Mouse (Mus musculus): ENCODE results near the gene Gm14085. TPM values are rescaled to one million over a fixed set of nuclear protein-coding genes. Genes with fewer than 3 reads are reported as not detected.

Gene Gm14085
- total and polyA plus RNA-seq, 2 experiments from 2014 or later = not detected

DNA sequence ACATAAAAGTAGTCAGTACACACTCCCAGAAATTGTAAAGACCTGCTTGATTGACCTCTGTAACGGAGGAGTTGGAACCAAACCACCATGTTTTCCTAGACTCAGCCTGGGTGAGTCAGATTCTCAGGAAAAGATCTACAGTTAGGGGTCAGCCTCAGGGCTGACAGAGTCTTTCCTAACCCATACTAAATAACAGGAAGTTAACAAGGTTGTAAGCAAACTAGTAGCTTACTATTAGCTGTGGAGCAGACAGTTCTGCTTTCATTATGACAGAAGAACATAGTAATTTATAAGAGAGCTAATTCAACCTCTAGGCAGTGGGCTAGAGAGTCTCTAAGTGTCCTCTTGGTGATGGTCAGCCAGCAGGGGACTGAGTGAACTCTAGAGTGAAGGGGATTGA is 87.7 kb downstream of the Gm14085 start:
- no peak for TF ChIP-seq CTCF (IDR thresholded peaks at IDR 0.05; ENCODE audit: low read depth)
- DNase-seq (ENCODE audit: low spot score) (no peak), ATAC-seq (no peak)
- WGBS = 89% methylated on average over 1 of the region's 1 CpGs
- Histone ChIP-seq H3K27me3 (ENCODE audit: insufficient read depth, low read length) (no peaks in the 10 kb centered on the region), H3K4me2 (ENCODE audit: low read depth, low read length) (no peak overlapping the region), H3K36me3 (ENCODE audit: insufficient read depth, low read length) (no peaks in the 10 kb centered on the region), H3K9me3 (ENCODE audit: low read length) (no peaks in the 10 kb centered on the region), H3K4me1 (ENCODE audit: insufficient read depth, low read length) (no peaks in the 10 kb centered on the region), H3K4me3 (ENCODE audit: low read length) (no peak overlapping the region), H3K9ac (replicated peaks; ENCODE audit: low read length) (no peak overlapping the region), H3K27ac (no peak overlapping the region)

GRCm38 (mm10) chr2:122575470-122575869 is 90.7 kb downstream of the Gm14085 start:
- no peak overlapping the region for H3K9ac ChIP-seq (replicated peaks; ENCODE audit: low read length)
- H3K36me3 ChIP-seq (ENCODE audit: insufficient read depth, low read length) = no peaks in the 10 kb centered on the region
- whole genome bisulfite sequencing = 51% methylated on average over 11 of the region's 11 CpGs
- H3K27me3 ChIP-seq (ENCODE audit: insufficient read depth, low read length) = no peaks in the 10 kb centered on the region
- no peak for ATAC-seq
- H3K4me1 ChIP-seq (ENCODE audit: insufficient read depth, low read length) = no peaks in the 10 kb centered on the region
- H3K4me2 ChIP-seq (ENCODE audit: low read depth, low read length) = no peak overlapping the region
- no peak for TF ChIP-seq CTCF (IDR thresholded peaks at IDR 0.05; ENCODE audit: low read depth)
- no peaks in the 10 kb centered on the region for H3K9me3 ChIP-seq (ENCODE audit: low read length)
- H3K27ac ChIP-seq = no peak overlapping the region
- no peak overlapping the region for H3K4me3 ChIP-seq (ENCODE audit: low read length)
- no peak for DNase-seq (ENCODE audit: low spot score)

DNA sequence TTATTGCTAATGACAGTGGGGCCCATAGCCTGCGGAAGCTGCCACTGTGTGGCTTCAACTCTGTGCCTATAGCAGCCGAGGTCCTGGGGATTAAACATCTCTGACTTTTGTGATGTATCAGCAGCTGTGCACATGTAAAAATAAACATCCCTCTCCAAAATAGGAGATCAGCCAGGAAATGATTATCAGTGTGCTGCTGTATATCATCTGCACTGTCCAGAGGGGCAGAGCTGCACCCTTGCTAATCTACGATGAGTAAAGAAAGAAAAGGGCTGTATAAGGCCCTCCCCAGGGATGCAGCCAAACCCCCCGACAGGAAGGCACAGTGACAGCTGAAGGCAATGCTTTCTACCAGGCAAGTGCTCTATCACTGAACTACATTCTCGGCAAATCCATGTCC is 91.6 kb downstream of the Gm14085 start:
- TF ChIP-seq CTCF (IDR thresholded peaks at IDR 0.05; ENCODE audit: low read depth) = no peak
- Histone ChIP-seq H3K27ac (no peak overlapping the region), H3K4me1 (ENCODE audit: insufficient read depth, low read length) (no peaks in the 10 kb centered on the region), H3K27me3 (ENCODE audit: insufficient read depth, low read length) (no peaks in the 10 kb centered on the region), H3K36me3 (ENCODE audit: insufficient read depth, low read length) (no peaks in the 10 kb centered on the region), H3K4me3 (ENCODE audit: low read length) (no peak overlapping the region), H3K4me2 (ENCODE audit: low read depth, low read length) (no peak overlapping the region), H3K9me3 (ENCODE audit: low read length) (no peaks in the 10 kb centered on the region), H3K9ac (replicated peaks; ENCODE audit: low read length) (no peak overlapping the region)
- DNase-seq (ENCODE audit: low spot score) (no peak), ATAC-seq (no peak)
- WGBS = 51% methylated on average over 5 of the region's 5 CpGs

- WGBS = 79% methylated on average over 1 of the region's 1 CpGs
- no peaks in the 10 kb centered on the region for H3K4me1 ChIP-seq (ENCODE audit: insufficient read depth, low read length)
- H3K36me3 ChIP-seq (ENCODE audit: insufficient read depth, low read length) = no peaks in the 10 kb centered on the region
Observed at GRCm38 (mm10) chr2:122577316-122577715, 92.6 kb downstream of the Gm14085 start.

More at GRCm38 (mm10) chr2:122577316-122577715, 92.6 kb downstream of the Gm14085 start:
- no peak overlapping the region for H3K9ac ChIP-seq (replicated peaks; ENCODE audit: low read length)
- H3K27me3 ChIP-seq (ENCODE audit: insufficient read depth, low read length) = no peaks in the 10 kb centered on the region
- no peaks in the 10 kb centered on the region for H3K9me3 ChIP-seq (ENCODE audit: low read length)
- H3K4me2 ChIP-seq (ENCODE audit: low read depth, low read length) = no peak overlapping the region
- ATAC-seq (no peak), DNase-seq (ENCODE audit: low spot score) (no peak)
- TF ChIP-seq CTCF (IDR thresholded peaks at IDR 0.05; ENCODE audit: low read depth) = no peak
- H3K4me3 ChIP-seq (ENCODE audit: low read length) = no peak overlapping the region
- no peak overlapping the region for H3K27ac ChIP-seq

Other genes with a start within 250 kb of the Gm14085 start
- gene Duox2, start 186.5 kb upstream of the Gm14085 start, total RNA-seq (2014; rRNA removed) = 0.16 TPM in 1 of 2 replicates, not detected in the other
- gene Duox2, start 186.5 kb upstream of the Gm14085 start, polyA plus RNA-seq (2015; fragmentation: Nextera tagmentation; extraction: Ambion mirVana) = 0.05 TPM in 1 of 2 replicates, not detected in the other
- 0.37 and 0.93 TPM in 2 replicates for gene Duoxa2, start 186.0 kb upstream of the Gm14085 start, total RNA-seq (2014; rRNA removed)
- gene Duoxa2, start 186.0 kb upstream of the Gm14085 start, polyA plus RNA-seq (2015; fragmentation: Nextera tagmentation; extraction: Ambion mirVana) = 0.38 and 0.73 TPM in 2 replicates
- not detected in 2 replicates for gene Duoxa1, start 171.2 kb upstream of the Gm14085 start, total RNA-seq (2014; rRNA removed)
- gene Duoxa1, start 171.2 kb upstream of the Gm14085 start, polyA plus RNA-seq (2015; fragmentation: Nextera tagmentation; extraction: Ambion mirVana) = 0.35 TPM in 2 replicates
- 0.10 and 0.11 TPM in 2 replicates for gene Duox1, start 169.3 kb upstream of the Gm14085 start, total RNA-seq (2014; rRNA removed)
- gene Duox1, start 169.3 kb upstream of the Gm14085 start, polyA plus RNA-seq (2015; fragmentation: Nextera tagmentation; extraction: Ambion mirVana) = 0.10 and 0.14 TPM in 2 replicates
- 131 and 134 TPM in 2 replicates for gene Shf, start 115.8 kb upstream of the Gm14085 start, total RNA-seq (2014; rRNA removed)
- gene Shf, start 115.8 kb upstream of the Gm14085 start, polyA plus RNA-seq (2015; fragmentation: Nextera tagmentation; extraction: Ambion mirVana) = 12.2 and 13.0 TPM in 2 replicates
- gene Slc28a2, start 58.5 kb upstream of the Gm14085 start, total RNA-seq (2014; rRNA removed) = 0.16 TPM in 1 of 2 replicates, not detected in the other
- gene Slc28a2, start 58.5 kb upstream of the Gm14085 start, polyA plus RNA-seq (2015; fragmentation: Nextera tagmentation; extraction: Ambion mirVana) = 0.13 TPM in 1 of 2 replicates, not detected in the other
- gene Gatm, start 126.4 kb downstream of the Gm14085 start, total RNA-seq (2014; rRNA removed) = 42.7 and 44.0 TPM in 2 replicates
- gene Gatm, start 126.4 kb downstream of the Gm14085 start, polyA plus RNA-seq (2015; fragmentation: Nextera tagmentation; extraction: Ambion mirVana) = 72.9 and 78.1 TPM in 2 replicates
- gene AA467197, start 152.0 kb downstream of the Gm14085 start, total RNA-seq (2014; rRNA removed) = not detected in 2 replicates
- gene AA467197, start 152.0 kb downstream of the Gm14085 start, polyA plus RNA-seq (2015; fragmentation: Nextera tagmentation; extraction: Ambion mirVana) = 0.66 and 1.3 TPM in 2 replicates
- gene Slc30a4, start 217.7 kb downstream of the Gm14085 start, total RNA-seq (2014; rRNA removed) = 32.0 and 37.6 TPM in 2 replicates
- gene Slc30a4, start 217.7 kb downstream of the Gm14085 start, polyA plus RNA-seq (2015; fragmentation: Nextera tagmentation; extraction: Ambion mirVana) = 6.3 and 6.6 TPM in 2 replicates